Mouse (Mus musculus) liver, embryonic 13.5 days (tissue): ENCODE results near the gene Parl. TPM values are rescaled to one million over a fixed set of nuclear protein-coding genes. Genes with fewer than 3 reads are reported as not detected.

Source experiments
- ATAC-seq: fragments of 200-750 bp; cut with Nextera tagmentation; 2 replicates; pipeline ENCODE4 v1.8.0; 2017; ENCODE audit warnings: low read depth, mild to moderate bottlenecking, moderate number of reproducible peaks, moderate library complexity
- DNase-seq: peaks from one replicate; pipeline ENCODE4 v3.0.0; 2022
- H3K27ac ChIP-seq: fragments of 300-500 bp; sonication (generic); 2 replicates; pipeline ENCODE4 v1.5.1; 2015; ENCODE audit warnings: moderate library complexity, mild to moderate bottlenecking, inconsistent platforms
- H3K27me3 ChIP-seq: fragments of 300-500 bp; sonication (generic); 2 replicates; pipeline ENCODE4 v1.6.1; 2015; ENCODE audit warnings: mild to moderate bottlenecking, inconsistent platforms
- H3K36me3 ChIP-seq: fragments of 300-500 bp; sonication (generic); 2 replicates; pipeline ENCODE4 v1.6.1; 2015; ENCODE audit warnings: mild to moderate bottlenecking, inconsistent platforms
- H3K4me1 ChIP-seq: fragments of 300-500 bp; sonication (generic); replicated peaks from 2 replicates; pipeline ENCODE4 v1.6.1; 2015; ENCODE audit warnings: inconsistent platforms
- H3K4me2 ChIP-seq: fragments of 300-500 bp; sonication (generic); 2 replicates; pipeline ENCODE4 v1.6.1; 2015; ENCODE audit warnings: inconsistent platforms, mild to moderate bottlenecking, moderate library complexity
- H3K4me3 ChIP-seq: fragments of 300-500 bp; sonication (generic); replicated peaks from 2 replicates; pipeline ENCODE4 v1.5.1; 2015; ENCODE audit warnings: mild to moderate bottlenecking, inconsistent platforms
- H3K9ac ChIP-seq: fragments of 300-500 bp; sonication (generic); 2 replicates; pipeline ENCODE4 v1.6.1; 2015; ENCODE audit warnings: mild to moderate bottlenecking, inconsistent platforms
- H3K9me3 ChIP-seq: fragments of 300-500 bp; sonication (generic); replicated peaks from 2 replicates; pipeline ENCODE4 v1.6.1; 2016; ENCODE audit warnings: inconsistent platforms
- WGBS: fragments of 180-500 bp; shearing (Covaris S2); methylation state at CpG from one replicate; pipeline ENCODE4 v1.1.7; 2015; ENCODE audit not compliant: insufficient replicate concordance; 5-methylcytosine and 5-hydroxymethylcytosine counted together
- polyA plus RNA-seq: library from polyadenylated mRNA; unstranded; fragments of >200 nt; fragmentation: Nextera tagmentation; extraction: Ambion mirVana; gene quantifications from 2 replicates; pipeline ENCODE4 v1.2.1, GENCODE M21; 2015

Parl gene
- polyA plus RNA-seq, 1 experiment from 2014 or later: 53.8 TPM

- Histone ChIP-seq H3K4me2 (no peak overlapping the region), H3K4me1 (no peaks in the 10 kb centered on the region), H3K9ac (no peak overlapping the region), H3K27me3 (no peaks in the 10 kb centered on the region), H3K4me3 (no peak overlapping the region), H3K27ac (no peak overlapping the region), H3K36me3 (peaks cover 62% of the 10 kb centered on the region), H3K9me3 (no peaks in the 10 kb centered on the region)
- WGBS: 58% methylated on average over 4 of the region's 4 CpGs
- DNase-seq: no peak
- ATAC-seq: peak; percentile 54; the same call in 1 of the 2 replicates
These were observed 21.9 kb downstream of the Parl start for GRCm38 (mm10) chr16:20280238-20280637.

DNA sequence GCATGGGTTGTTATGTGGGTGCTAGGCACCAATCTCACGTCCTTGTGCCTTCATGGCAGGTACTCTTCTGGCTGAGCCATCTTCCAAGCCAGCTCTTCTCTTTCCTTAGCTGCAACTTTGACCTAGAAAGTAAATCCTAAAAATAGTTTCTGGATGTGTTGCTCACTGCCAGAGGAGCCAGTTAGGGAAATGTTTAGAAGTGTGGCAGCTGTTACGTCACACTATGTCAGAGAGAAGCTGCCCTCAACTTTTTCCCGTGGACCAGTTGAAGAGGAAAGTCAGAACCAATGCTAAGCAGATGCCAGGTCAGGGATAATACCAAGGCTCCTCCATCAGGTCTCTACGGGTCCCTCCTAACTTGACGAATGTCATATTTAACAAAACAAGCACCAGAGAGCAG is 22.8 kb downstream of the Parl start:
- no peak for DNase-seq
- H3K27ac ChIP-seq: no peak overlapping the region
- no peak for ATAC-seq
- H3K4me3 ChIP-seq: no peak overlapping the region
- H3K4me2 ChIP-seq: no peak overlapping the region
- 79% methylated on average over 5 of the region's 5 CpGs for WGBS
- H3K36me3 ChIP-seq: peaks cover 54% of the 10 kb centered on the region
- H3K27me3 ChIP-seq: no peaks in the 10 kb centered on the region
- no peak overlapping the region for H3K9ac ChIP-seq
- H3K4me1 ChIP-seq: no peaks in the 10 kb centered on the region
- H3K9me3 ChIP-seq: no peaks in the 10 kb centered on the region

GRCm38 (mm10) chr16:20272994-20273393 is 29.2 kb downstream of the Parl start:
- no peaks in the 10 kb centered on the region for H3K9me3 ChIP-seq
- H3K9ac ChIP-seq: no peak overlapping the region
- H3K4me3 ChIP-seq: no peak overlapping the region
- no peaks in the 10 kb centered on the region for H3K27me3 ChIP-seq
- ATAC-seq: no peak
- no peaks in the 10 kb centered on the region for H3K4me1 ChIP-seq
- WGBS: 19% methylated on average over 3 of the region's 3 CpGs
- H3K4me2 ChIP-seq: no peak overlapping the region
- no peaks in the 10 kb centered on the region for H3K36me3 ChIP-seq
- no peak for DNase-seq
- H3K27ac ChIP-seq: no peak overlapping the region

- H3K4me2 ChIP-seq: no peak overlapping the region
- ATAC-seq (no peak), DNase-seq (no peak)
- H3K27ac ChIP-seq: no peak overlapping the region
- H3K4me3 ChIP-seq: no peak overlapping the region
- WGBS: 53% methylated on average over 4 of the region's 4 CpGs
- H3K27me3 ChIP-seq: no peaks in the 10 kb centered on the region
- H3K36me3 ChIP-seq: no peaks in the 10 kb centered on the region
- H3K4me1 ChIP-seq: no peaks in the 10 kb centered on the region
- H3K9ac ChIP-seq: no peak overlapping the region
- H3K9me3 ChIP-seq: no peaks in the 10 kb centered on the region
These were observed 30.8 kb downstream of the Parl start for GRCm38 (mm10) chr16:20271339-20271738.

GRCm38 (mm10) chr16:20265089-20265488 is 37.1 kb downstream of the Parl start:
- H3K4me1 ChIP-seq: no peaks in the 10 kb centered on the region
- WGBS: 58% methylated on average over 7 of the region's 7 CpGs
- no peaks in the 10 kb centered on the region for H3K27me3 ChIP-seq
- H3K4me2 ChIP-seq: no peak overlapping the region
- no peaks in the 10 kb centered on the region for H3K36me3 ChIP-seq
- H3K27ac ChIP-seq: no peak overlapping the region
- H3K4me3 ChIP-seq: no peak overlapping the region
- no peak overlapping the region for H3K9ac ChIP-seq
- H3K9me3 ChIP-seq: no peaks in the 10 kb centered on the region
- DNase-seq (no peak), ATAC-seq (no peak)

DNA sequence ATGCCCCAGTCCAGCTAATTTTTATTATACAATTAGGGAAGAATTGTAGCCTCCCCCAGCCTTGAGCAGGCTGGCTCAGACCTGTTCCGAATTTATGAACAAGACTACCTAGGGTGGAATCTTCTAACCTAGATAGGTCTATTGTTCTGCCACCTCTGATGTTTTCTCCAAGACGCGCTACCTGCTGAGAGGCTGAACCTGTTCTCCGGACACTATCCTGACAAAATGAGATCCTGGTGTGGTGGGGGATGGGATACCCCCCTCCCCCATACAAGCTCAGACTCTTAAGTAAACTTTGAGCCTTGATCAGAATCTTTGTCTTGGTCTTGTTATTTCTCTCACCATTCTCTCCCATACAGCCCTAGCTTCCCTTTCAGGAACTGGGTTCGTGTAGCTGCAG is 44.3 kb downstream of the Parl start:
- ATAC-seq (no peak), DNase-seq (no peak)
- Histone ChIP-seq H3K9me3 (no peaks in the 10 kb centered on the region), H3K36me3 (no peaks in the 10 kb centered on the region), H3K4me1 (no peaks in the 10 kb centered on the region), H3K9ac (no peak overlapping the region), H3K27me3 (no peaks in the 10 kb centered on the region), H3K27ac (no peak overlapping the region), H3K4me3 (no peak overlapping the region), H3K4me2 (no peak overlapping the region)
- WGBS: 77% methylated on average over 5 of the region's 5 CpGs

- no peak for ATAC-seq
- H3K4me2 ChIP-seq: no peak overlapping the region
- H3K36me3 ChIP-seq: no peaks in the 10 kb centered on the region
These were observed 53.6 kb downstream of the Parl start for GRCm38 (mm10) chr16:20248442-20249174.

GRCm38 (mm10) chr16:20247103-20247502 is 55.1 kb downstream of the Parl start:
- DNase-seq (no peak), ATAC-seq (no peak)
- no peak overlapping the region for H3K4me2 ChIP-seq
- H3K27ac ChIP-seq: no peak overlapping the region
- H3K9ac ChIP-seq: no peak overlapping the region
- H3K27me3 ChIP-seq: peaks cover 7% of the 10 kb centered on the region
- no peaks in the 10 kb centered on the region for H3K4me1 ChIP-seq
- no peaks in the 10 kb centered on the region for H3K36me3 ChIP-seq
- H3K4me3 ChIP-seq: no peak overlapping the region
- no peaks in the 10 kb centered on the region for H3K9me3 ChIP-seq

More at GRCm38 (mm10) chr16:20248442-20249174, 53.6 kb downstream of the Parl start:
- no peak for DNase-seq
- Histone ChIP-seq H3K9me3 (no peaks in the 10 kb centered on the region), H3K4me1 (no peaks in the 10 kb centered on the region), H3K4me3 (no peak overlapping the region), H3K27ac (no peak overlapping the region), H3K9ac (no peak overlapping the region), H3K27me3 (no peaks in the 10 kb centered on the region)
- 76% methylated on average over 9 of the region's 9 CpGs for WGBS

DNA sequence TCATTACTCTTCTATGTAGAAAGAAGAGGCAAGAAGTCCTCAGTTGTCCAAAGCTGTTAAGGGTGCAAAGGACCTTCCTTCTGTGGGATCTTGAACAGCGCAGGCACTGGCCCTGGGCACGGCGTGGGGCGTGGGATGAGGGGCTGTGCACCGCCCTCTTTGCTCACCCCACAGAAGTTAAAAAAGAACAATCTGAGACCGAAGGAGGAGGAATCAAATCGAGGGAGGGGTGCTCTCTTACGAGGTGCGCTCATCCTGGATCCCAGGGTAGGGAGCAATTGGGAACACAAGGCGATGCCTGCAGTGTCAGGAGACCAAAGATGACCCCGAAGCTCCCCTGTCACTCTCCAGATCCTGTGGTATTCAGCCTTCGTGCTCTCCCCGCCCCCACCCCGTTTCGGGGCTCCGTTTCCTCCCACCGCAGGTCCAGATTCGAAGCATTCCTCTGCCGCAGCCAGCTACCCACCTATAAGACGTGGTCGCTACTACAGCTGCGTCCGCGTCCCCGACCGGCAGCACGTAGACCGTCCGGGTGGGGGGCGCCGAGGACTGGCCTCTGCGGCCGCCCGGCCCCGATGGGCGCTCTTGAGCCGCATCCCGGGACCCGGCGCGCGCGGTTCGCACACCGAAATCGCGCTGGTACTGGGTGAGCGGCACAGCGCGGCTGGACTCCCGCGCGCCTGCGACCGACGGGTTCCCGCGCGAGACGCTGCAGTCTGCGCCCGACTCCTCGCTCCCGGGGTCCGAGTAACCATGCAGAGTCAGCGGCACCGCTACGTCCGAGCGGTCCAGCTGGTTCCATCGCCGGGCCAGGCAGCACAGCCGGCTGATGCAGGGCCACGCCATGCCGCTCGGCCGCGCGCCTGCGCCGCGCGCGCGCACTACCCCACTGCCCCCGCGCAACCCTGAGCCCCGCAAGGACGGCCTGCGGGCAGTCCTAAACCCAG is 61.4 kb downstream of the Parl start, which contains the start of gene Map6d1:
Gene Map6d1, minus strand, starts transcription at position 891 of the 947 bp plus-strand sequence.
- H3K9ac ChIP-seq: peak within 1 kb of the TSS; percentile 38
- no peaks in the 10 kb centered on the region for H3K36me3 ChIP-seq
- peak within 1 kb of the TSS; percentile 62 for H3K4me3 ChIP-seq
- peak within 1 kb of the TSS; percentile 75 for H3K4me2 ChIP-seq
- peaks cover 43% of the 10 kb centered on the region for H3K27me3 ChIP-seq
- no peaks in the 10 kb centered on the region for H3K9me3 ChIP-seq
- ATAC-seq (no peak), DNase-seq (no peak)
- WGBS: under 1% methylated on average over 90 of the region's 90 CpGs
- no peak within 1 kb of the TSS for H3K27ac ChIP-seq
- H3K4me1 ChIP-seq: no peaks in the 10 kb centered on the region

DNA sequence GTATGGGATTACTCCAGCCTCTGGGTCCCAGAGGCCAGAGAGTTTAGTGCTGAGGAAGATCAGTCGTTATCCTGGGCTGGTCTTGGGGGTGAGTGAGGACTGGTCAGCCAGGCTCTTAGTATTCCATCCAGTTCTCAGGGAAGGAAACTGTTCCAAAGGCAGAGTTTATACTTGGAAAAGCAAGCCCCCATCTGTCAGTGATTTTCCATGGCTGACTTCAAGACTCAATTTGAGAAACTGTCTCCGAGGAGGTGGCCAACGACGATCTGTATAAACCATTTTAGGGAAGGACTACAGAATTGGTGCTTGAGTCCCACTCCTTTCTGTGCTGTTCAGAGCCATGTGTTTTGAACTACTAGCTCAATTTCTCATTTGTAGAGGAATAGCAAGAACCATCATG is 63.5 kb downstream of the Parl start:
- peaks cover 43% of the 10 kb centered on the region for H3K27me3 ChIP-seq
- H3K9me3 ChIP-seq: no peaks in the 10 kb centered on the region
- H3K4me1 ChIP-seq: no peaks in the 10 kb centered on the region
- no peak overlapping the region for H3K4me2 ChIP-seq
- no peak overlapping the region for H3K9ac ChIP-seq
- H3K4me3 ChIP-seq: no peak overlapping the region
- 79% methylated on average over 4 of the region's 4 CpGs for WGBS
- DNase-seq (no peak), ATAC-seq (no peak)
- H3K36me3 ChIP-seq: 0 out of 2 replicates have a peak, but pooled peaks cover under 1% of the 10 kb centered on the region
- H3K27ac ChIP-seq: no peak overlapping the region

GRCm38 (mm10) chr16:20237426-20237825 is 64.8 kb downstream of the Parl start:
- H3K9ac ChIP-seq: no peak overlapping the region
- H3K27ac ChIP-seq: no peak overlapping the region
- ATAC-seq: no peak
- 0 out of 2 replicates have a peak, but pooled peaks cover 4% of the 10 kb centered on the region for H3K36me3 ChIP-seq
- no peaks in the 10 kb centered on the region for H3K4me1 ChIP-seq
- WGBS: 64% methylated on average over 4 of the region's 4 CpGs
- no peak overlapping the region for H3K4me3 ChIP-seq
- H3K9me3 ChIP-seq: no peaks in the 10 kb centered on the region
- H3K4me2 ChIP-seq: no peak overlapping the region
- DNase-seq: no peak
- H3K27me3 ChIP-seq: peaks cover 40% of the 10 kb centered on the region
